Comparison of ENCODE assay signal across 15 mouse cellular contexts in genomic region chr1:191793888-191794532, GRCm38 (mm10). TPM values are rescaled to one million over a fixed set of nuclear protein-coding genes. Genes with fewer than 3 reads are reported as not detected.
DNase-seq lines count a peak whose midpoint lies in the region; ATAC-seq and TF ChIP-seq lines count a peak whose summit lies in the region.
"Had no signal": no experiment of that assay in that cellular context is flagged by ENCODE, and none has a peak within 500 bp of the region (broad histone marks: within the 10 kb centered on the region; RNA-seq: fewer than 3 reads in every experiment).

No protein-coding gene starts in this region.

- H3K27ac ChIP-seq in liver, adult 2 months (replicated peaks; ENCODE audit: insufficient read depth, low read depth, low read length) = peak overlapping the region; percentile 82
- H3K27ac ChIP-seq in heart, embryonic 12.5 days (ENCODE audit: poor library complexity, severe bottlenecking) = no peak overlapping the region
- no peak overlapping the region for H3K27ac ChIP-seq in kidney, embryonic 16.5 days (ENCODE audit: low read length)
- peak overlapping the region; percentile 31 for H3K27ac ChIP-seq in liver, postnatal 0 days (ENCODE audit: low read depth)
- H3K27ac ChIP-seq: heart, embryonic 13.5 days; hindbrain, embryonic 15.5 days; limb, embryonic 15.5 days; neural tube, embryonic 15.5 days had no signal

- TF ChIP-seq EP300 in liver, postnatal 0 days (IDR thresholded peaks at IDR 0.05; ENCODE audit: low read depth) = no peak; the same call in 1 of the 2 replicates

- no peaks in the 10 kb centered on the region for H3K79me2 ChIP-seq in liver, adult 2 months (ENCODE audit: control insufficient read depth, insufficient read depth, low read length)

- H3K4me1 ChIP-seq in liver, adult 2 months (ENCODE audit: control insufficient read depth, insufficient read depth, low read length) = peaks cover 11% of the 10 kb centered on the region
- H3K4me1 ChIP-seq in heart, embryonic 12.5 days (replicated peaks) = peaks cover 24% of the 10 kb centered on the region
- 0 out of 2 replicates have a peak, but pooled peaks cover 4% of the 10 kb centered on the region for H3K4me1 ChIP-seq in kidney, embryonic 16.5 days (ENCODE audit: insufficient read depth, low read length)
- H3K4me1 ChIP-seq in liver, postnatal 0 days (ENCODE audit: insufficient read depth) = peaks cover 12% of the 10 kb centered on the region
- H3K4me1 ChIP-seq: hindbrain, embryonic 15.5 days; neural tube, embryonic 15.5 days had no signal

- peak; percentile 31; the same call in 1 of the 2 replicates for ATAC-seq in heart, embryonic 12.5 days (ENCODE audit: insufficient number of reproducible peaks, low FRiP score)
- 0 out of 2 replicates have a peak, but pooled peaks have one; percentile 23 for ATAC-seq in kidney, embryonic 16.5 days (ENCODE audit: low FRiP score, low TSS enrichment)
- ATAC-seq in liver, postnatal 0 days = peak; percentile 94
- ATAC-seq: forebrain, embryonic 14.5 days had no signal

- TF ChIP-seq CTCF in liver, adult 2 months (IDR thresholded peaks at IDR 0.05; ENCODE audit: low read depth, low read length) = no peak
- no peak for TF ChIP-seq CTCF in liver, postnatal 0 days (IDR thresholded peaks at IDR 0.05; ENCODE audit: low read depth)

- H3K36me3 ChIP-seq in liver, adult 2 months (ENCODE audit: control insufficient read depth, insufficient read depth, low read length) = no peaks in the 10 kb centered on the region
- peaks cover 4% of the 10 kb centered on the region; the same call in 1 of the 2 replicates for H3K36me3 ChIP-seq in heart, embryonic 12.5 days
- H3K36me3 ChIP-seq in kidney, embryonic 16.5 days (ENCODE audit: insufficient read depth, low read length) = no peaks in the 10 kb centered on the region
- no peaks in the 10 kb centered on the region for H3K36me3 ChIP-seq in liver, postnatal 0 days (replicated peaks; ENCODE audit: insufficient read depth, low read length)
- H3K36me3 ChIP-seq: heart, embryonic 13.5 days; hindbrain, embryonic 15.5 days; limb, embryonic 15.5 days; neural tube, embryonic 15.5 days had no signal

- TF ChIP-seq POLR2A in liver, adult 2 months (IDR thresholded peaks at IDR 0.05; ENCODE audit: extremely low read depth, insufficient read depth, low read length) = no peak

- no peak overlapping the region for H3K4me2 ChIP-seq in heart, embryonic 12.5 days
- no peak overlapping the region for H3K4me2 ChIP-seq in kidney, embryonic 16.5 days (replicated peaks; ENCODE audit: low read depth, low read length)
- no peak overlapping the region for H3K4me2 ChIP-seq in liver, postnatal 0 days (ENCODE audit: low read depth, low read length)
- H3K4me2 ChIP-seq: heart, embryonic 13.5 days; hindbrain, embryonic 15.5 days; limb, embryonic 15.5 days; neural tube, embryonic 15.5 days had no signal

- no peak overlapping the region for H3K4me3 ChIP-seq in liver, adult 2 months (ENCODE audit: insufficient read depth, low read depth, low read length)
- H3K4me3 ChIP-seq in heart, embryonic 12.5 days = no peak overlapping the region
- H3K4me3 ChIP-seq in kidney, embryonic 16.5 days (ENCODE audit: low read length) = no peak overlapping the region
- no peak overlapping the region for H3K4me3 ChIP-seq in liver, postnatal 0 days (ENCODE audit: low read depth, low read length)
- H3K4me3 ChIP-seq: heart, embryonic 13.5 days; hindbrain, embryonic 15.5 days; limb, embryonic 15.5 days; megakaryocyte, embryonic 14.5 days; neural tube, embryonic 15.5 days had no signal

- WGBS in liver, adult 2 months = 18% methylated on average over 7 of the region's 7 CpGs
- WGBS in heart, embryonic 12.5 days = 63% methylated on average over 7 of the region's 7 CpGs
- WGBS in kidney, embryonic 16.5 days = 67% methylated on average over 7 of the region's 7 CpGs
- WGBS in liver, postnatal 0 days (ENCODE audit: insufficient replicate concordance) = 55% methylated on average over 7 of the region's 7 CpGs

- no peak overlapping the region for H3K9ac ChIP-seq in liver, adult 2 months (ENCODE audit: low read depth, low read length)
- no peak overlapping the region for H3K9ac ChIP-seq in heart, embryonic 12.5 days
- no peak overlapping the region for H3K9ac ChIP-seq in kidney, embryonic 16.5 days (replicated peaks; ENCODE audit: low read length)
- H3K9ac ChIP-seq in liver, postnatal 0 days (replicated peaks) = no peak overlapping the region
- H3K9ac ChIP-seq: heart, embryonic 13.5 days; hindbrain, embryonic 15.5 days; limb, embryonic 15.5 days; neural tube, embryonic 15.5 days had no signal

- no peaks in the 10 kb centered on the region for H3K27me3 ChIP-seq in liver, adult 2 months (ENCODE audit: control insufficient read depth, insufficient read depth, low read length)
- no peaks in the 10 kb centered on the region for H3K27me3 ChIP-seq in heart, embryonic 12.5 days (replicated peaks)
- no peaks in the 10 kb centered on the region for H3K27me3 ChIP-seq in kidney, embryonic 16.5 days (ENCODE audit: insufficient read depth, low read length)
- H3K27me3 ChIP-seq in liver, postnatal 0 days (ENCODE audit: insufficient read depth, low read length) = no peaks in the 10 kb centered on the region
- H3K27me3 ChIP-seq: heart, embryonic 13.5 days; hindbrain, embryonic 15.5 days; limb, embryonic 15.5 days; neural tube, embryonic 15.5 days had no signal

- peaks cover 3% of the 10 kb centered on the region for H3K9me3 ChIP-seq in heart, embryonic 12.5 days (replicated peaks)
- H3K9me3 ChIP-seq in kidney, embryonic 16.5 days (ENCODE audit: low read length) = peaks cover 7% of the 10 kb centered on the region
- no peaks in the 10 kb centered on the region for H3K9me3 ChIP-seq in liver, postnatal 0 days (ENCODE audit: low read length)
- H3K9me3 ChIP-seq: hindbrain, embryonic 15.5 days; limb, embryonic 15.5 days had no signal

- DNase-seq in liver, adult 2 months (ENCODE audit: extremely low read depth, low read depth, low spot score) = peak; percentile 94
- no peak for DNase-seq in liver
- peak; percentile 65 for DNase-seq in liver, postnatal 0 days
- no peak for DNase-seq in thymus, postnatal 0 days (ENCODE audit: low spot score)
- DNase-seq in gastrocnemius, adult 8-10 months (ENCODE audit: low spot score in 2 of 2) = no peak
- DNase-seq in right cerebral cortex, adult 18-20 months = no peak
- DNase-seq: retina, postnatal 1 day had no signal

RNA-seq across cellular contexts. Expression of gene Nek2, which starts 27.2 kb away (rescaled TPM):
- 0.46 and 2.8 TPM in 2 replicates for total RNA-seq in liver, adult 2 months (2014; rRNA removed)
- polyA plus RNA-seq in liver, adult 2 months (2012; rRNA removed) = 0.28 and 0.45 TPM in 2 replicates
- polyA plus RNA-seq in heart, embryonic 12.5 days (2016; fragmentation: Nextera tagmentation; extraction: Ambion mirVana) = 37.9 and 39.5 TPM in 2 replicates
- 50.8 and 52.3 TPM in 2 replicates for polyA plus RNA-seq in kidney, embryonic 16.5 days (2015; fragmentation: Nextera tagmentation; extraction: Ambion mirVana)
- polyA plus RNA-seq in liver, postnatal 0 days (2015; fragmentation: Nextera tagmentation; extraction: Ambion mirVana) = 13.2 and 14.7 TPM in 2 replicates
- polyA plus RNA-seq in thymus, postnatal 0 days (2015; fragmentation: Nextera tagmentation; extraction: Ambion mirVana) = 49.8 and 53.1 TPM in 2 replicates
- total RNA-seq in gastrocnemius, adult 8-10 months (2022) = under 1 TPM; 0.27 to 0.99 (median 0.54) TPM

Comparison
In these comparisons a context has a peak if more than half of its experiments do, and no peak if none do; other contexts are left out.
1. DNase-seq: peak in liver, adult 2 months (single experiment) and liver, postnatal 0 days (single experiment); none in liver (single experiment), thymus, postnatal 0 days (single experiment), gastrocnemius, adult 8-10 months (0 of 2) and right cerebral cortex, adult 18-20 months (single experiment).
2. H3K27ac ChIP-seq: peak in liver, adult 2 months (single experiment) and liver, postnatal 0 days (single experiment); none in heart, embryonic 12.5 days (single experiment) and kidney, embryonic 16.5 days (single experiment).
3. ATAC-seq: peak in every context shown above with its lines; median percentile 94 in liver, postnatal 0 days; 31 in heart, embryonic 12.5 days; 23 in kidney, embryonic 16.5 days.